Comparison of ENCODE assay signal across 8 mouse cellular contexts in the genomic region with DNA sequence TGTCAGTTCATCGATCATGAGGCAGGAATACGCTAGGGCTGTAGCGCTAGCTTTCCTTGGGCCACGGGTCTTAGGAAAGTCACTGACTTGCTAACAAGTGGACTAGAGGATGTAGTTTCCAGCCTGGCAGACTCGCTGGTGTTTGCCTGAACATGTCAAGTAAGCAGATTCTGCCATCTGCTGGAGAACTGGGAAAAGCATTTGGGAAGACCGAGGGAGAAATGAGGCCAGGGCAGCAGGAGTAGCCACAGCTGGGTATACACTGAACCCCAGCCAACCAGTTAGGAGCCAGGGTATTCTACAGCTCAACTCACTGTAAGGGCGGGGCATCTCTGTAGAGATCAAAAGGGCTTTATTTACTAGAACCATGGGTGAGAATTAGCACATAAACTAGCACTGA. TPM values are rescaled to one million over a fixed set of nuclear protein-coding genes. Genes with fewer than 3 reads are reported as not detected.
DNase-seq lines count a peak whose midpoint lies in the region; ATAC-seq and TF ChIP-seq lines count a peak whose summit lies in the region.

No protein-coding gene starts in this region.

- no peaks in the 10 kb centered on the region for H3K9me3 ChIP-seq in lung, postnatal 0 days (ENCODE audit: low read length)

- H3K27ac ChIP-seq in lung, postnatal 0 days (ENCODE audit: low read length): no peak overlapping the region
- H3K27ac ChIP-seq in cortical plate, adult 2 months (ENCODE audit: insufficient read depth, low read length): no peak overlapping the region

- H3K27me3 ChIP-seq in lung, postnatal 0 days (replicated peaks; ENCODE audit: insufficient read depth, low read length): no peaks in the 10 kb centered on the region

- H3K36me3 ChIP-seq in lung, postnatal 0 days (ENCODE audit: insufficient read depth, low read length): peaks cover 18% of the 10 kb centered on the region; the same call in 1 of the 2 replicates

- no peak for DNase-seq in frontal cortex, postnatal 14 days (ENCODE audit: low spot score in 2 of 2)
- DNase-seq in lung, postnatal 0 days (ENCODE audit: low spot score): peak; percentile 57
- DNase-seq in lung, postnatal 36 days: no peak
- peak; percentile 38 for DNase-seq in retina, postnatal 7 days (ENCODE audit: low read depth, low spot score)
- no peak for DNase-seq in thymus, postnatal 14 days
- no peak for DNase-seq in layer of hippocampus, adult 9-10 months (ENCODE audit: low spot score)

- no peak overlapping the region for H3K4me2 ChIP-seq in lung, postnatal 0 days (replicated peaks; ENCODE audit: low read depth, low read length)

- TF ChIP-seq EP300 in lung, postnatal 0 days (IDR thresholded peaks at IDR 0.05): no peak

- 51% methylated on average over 7 of the region's 7 CpGs for WGBS in lung, postnatal 0 days

- H3K9ac ChIP-seq in lung, postnatal 0 days (replicated peaks; ENCODE audit: low read depth): no peak overlapping the region

- peak; percentile 74 for TF ChIP-seq CTCF in lung, postnatal 0 days (IDR thresholded peaks at IDR 0.05)
- peak; percentile 57 for TF ChIP-seq CTCF in cortical plate, adult 2 months (IDR thresholded peaks at IDR 0.05; ENCODE audit: extremely low read depth, insufficient read depth, low read length)

- no peak overlapping the region for H3K4me3 ChIP-seq in lung, postnatal 0 days (ENCODE audit: low read depth, low read length)
- H3K4me3 ChIP-seq in cortical plate, adult 2 months (ENCODE audit: insufficient read depth, low read length): no peak overlapping the region

- peak; percentile 44; the same call in 1 of the 2 replicates for ATAC-seq in frontal cortex, adult (ENCODE audit: low TSS enrichment)
- ATAC-seq in lung, postnatal 0 days: peak; percentile 17; the same call in 1 of the 2 replicates

- no peak for TF ChIP-seq POLR2A in cortical plate, adult 2 months (IDR thresholded peaks at IDR 0.05; ENCODE audit: extremely low read depth, insufficient read depth, low read length)

- peaks cover 1% of the 10 kb centered on the region; the same call in 1 of the 2 replicates for H3K4me1 ChIP-seq in lung, postnatal 0 days (ENCODE audit: insufficient read depth, low read depth, low read length)
- 0 out of 2 replicates have a peak, but pooled peaks cover 1% of the 10 kb centered on the region for H3K4me1 ChIP-seq in cortical plate, adult 2 months (ENCODE audit: control insufficient read depth, insufficient read depth, low read length)

RNA-seq across cellular contexts. Expression of gene Ttf1, which starts 6.3 kb away (rescaled TPM):
- polyA plus RNA-seq in lung, postnatal 0 days (2015; fragmentation: Nextera tagmentation; extraction: Ambion mirVana): 6.9 and 8.5 TPM in 2 replicates
- 15.3 and 19.0 TPM in 2 replicates for polyA plus RNA-seq in cortical plate, adult 2 months (2012; rRNA removed)

RNA-seq across cellular contexts. Expression of gene Cfap77, which starts 11.5 kb away (rescaled TPM):
- polyA plus RNA-seq in lung, postnatal 0 days (2015; fragmentation: Nextera tagmentation; extraction: Ambion mirVana): 1.2 and 1.8 TPM in 2 replicates
- polyA plus RNA-seq in cortical plate, adult 2 months (2012; rRNA removed): 0.15 TPM in 1 of 2 replicates, not detected in the other

RNA-seq across cellular contexts. Expression of gene Setx, which starts 57.6 kb away (rescaled TPM):
- polyA plus RNA-seq in lung, postnatal 0 days (2015; fragmentation: Nextera tagmentation; extraction: Ambion mirVana): 5.7 and 6.6 TPM in 2 replicates
- polyA plus RNA-seq in cortical plate, adult 2 months (2012; rRNA removed): 13.7 and 14.2 TPM in 2 replicates

Comparison
In these comparisons a context has a peak if more than half of its experiments do, and no peak if none do; other contexts are left out.
1. DNase-seq: peak in lung, postnatal 0 days (single experiment) and retina, postnatal 7 days (single experiment); none in frontal cortex, postnatal 14 days (0 of 2), lung, postnatal 36 days (single experiment), thymus, postnatal 14 days (single experiment) and layer of hippocampus, adult 9-10 months (single experiment).